12 mouse cellular contexts compared by ENCODE assay signal in the genomic region with DNA sequence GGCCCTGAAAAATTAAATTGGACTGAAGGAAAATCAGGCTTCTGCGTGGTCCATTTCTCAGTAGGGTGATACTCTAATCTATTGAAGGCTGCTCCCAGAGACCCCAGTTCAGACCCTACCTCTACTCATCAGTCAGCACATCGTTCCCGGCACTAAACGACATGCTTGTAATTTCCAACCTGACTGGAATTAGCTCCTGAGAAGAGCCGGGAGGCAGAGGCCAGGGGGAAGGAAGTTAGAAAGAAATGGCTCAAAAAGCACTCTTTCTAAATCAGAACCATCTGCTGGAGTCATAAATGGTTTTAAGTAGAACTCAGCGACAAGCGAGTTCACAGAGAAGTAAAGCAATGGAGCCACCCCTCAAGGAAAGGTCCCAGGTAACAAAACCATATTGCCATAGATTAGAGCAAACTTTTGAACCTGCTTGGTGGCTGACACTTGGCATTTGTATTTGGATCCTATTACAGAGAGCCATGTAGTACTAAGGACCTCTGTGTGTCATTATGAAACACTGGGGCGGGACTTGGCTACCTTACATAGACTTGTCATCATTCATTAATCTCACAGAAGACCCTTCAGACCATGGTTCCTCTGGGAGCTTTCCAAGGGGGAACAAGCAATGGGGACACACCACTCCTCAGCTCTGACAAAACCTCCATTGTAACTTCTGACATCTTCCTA.
DNase-seq lines count a peak whose midpoint lies in the region; ATAC-seq lines count a peak whose summit lies in the region.
"Had no signal": no experiment of that assay in that cellular context is flagged by ENCODE, and none has a peak within 500 bp of the region (broad histone marks: within the 10 kb centered on the region; RNA-seq: fewer than 3 reads in every experiment).

No protein-coding gene starts in this region.

- no peak overlapping the region for H3K27ac ChIP-seq in hindbrain, embryonic 10.5 days
- H3K27ac ChIP-seq in hindbrain, embryonic 12.5 days, result no peak overlapping the region
- H3K27ac ChIP-seq in limb, embryonic 12.5 days, result no peak overlapping the region

- no peak overlapping the region for H3K9ac ChIP-seq in hindbrain, embryonic 12.5 days
- no peak overlapping the region for H3K9ac ChIP-seq in limb, embryonic 12.5 days (replicated peaks)

- no peak for ATAC-seq in hindbrain, embryonic 12.5 days (ENCODE audit: low FRiP score)
- peak; percentile 61; the same call in 1 of the 2 replicates for ATAC-seq in limb, embryonic 12.5 days (ENCODE audit: insufficient number of reproducible peaks, insufficient read depth, low FRiP score, low TSS enrichment, low read depth)

- H3K27me3 ChIP-seq in hindbrain, embryonic 10.5 days (ENCODE audit: insufficient read depth, poor library complexity, severe bottlenecking), result no peaks in the 10 kb centered on the region
- H3K27me3 ChIP-seq in hindbrain, embryonic 12.5 days, result no peaks in the 10 kb centered on the region
- H3K27me3 ChIP-seq in limb, embryonic 12.5 days, result peaks cover 35% of the 10 kb centered on the region

- 70% methylated on average over 8 of the region's 8 CpGs for WGBS in hindbrain, embryonic 10.5 days
- WGBS in hindbrain, embryonic 12.5 days, result 74% methylated on average over 8 of the region's 8 CpGs
- WGBS in limb, embryonic 12.5 days, result 9% methylated on average over 8 of the region's 8 CpGs

- H3K9me3 ChIP-seq in hindbrain, embryonic 10.5 days, result no peaks in the 10 kb centered on the region
- no peaks in the 10 kb centered on the region for H3K9me3 ChIP-seq in hindbrain, embryonic 12.5 days (replicated peaks)
- H3K9me3 ChIP-seq in limb, embryonic 12.5 days, result no peaks in the 10 kb centered on the region

- peak; percentile 23 for DNase-seq in hindbrain, embryonic 10.5 days (ENCODE audit: low spot score)
- DNase-seq in NIH3T3 (ENCODE audit: low read depth) (peak; percentile 41), liver (no peak)
- DNase-seq in embryo, embryonic 9.5 days (ENCODE audit: extremely low spot score), result peak; percentile 32
- no peak for DNase-seq in frontal cortex, postnatal 25 days (ENCODE audit: low spot score in 2 of 2)
- DNase-seq: right cerebral cortex, postnatal 25 days; thymus, adult 18-20 months had no signal

- H3K4me2 ChIP-seq in hindbrain, embryonic 12.5 days (replicated peaks), result no peak overlapping the region
- H3K4me2 ChIP-seq in limb, embryonic 12.5 days, result peak overlapping the region; percentile 1; the same call in 1 of the 2 replicates
- H3K4me2 ChIP-seq: liver, embryonic 11.5 days; midbrain, embryonic 11.5 days had no signal

- no peaks in the 10 kb centered on the region for H3K4me1 ChIP-seq in hindbrain, embryonic 10.5 days (replicated peaks)
- no peaks in the 10 kb centered on the region for H3K4me1 ChIP-seq in hindbrain, embryonic 12.5 days
- H3K4me1 ChIP-seq in limb, embryonic 12.5 days (replicated peaks), result peaks cover 32% of the 10 kb centered on the region

- no peak overlapping the region for H3K4me3 ChIP-seq in hindbrain, embryonic 10.5 days
- no peak overlapping the region for H3K4me3 ChIP-seq in hindbrain, embryonic 12.5 days
- no peak overlapping the region for H3K4me3 ChIP-seq in limb, embryonic 12.5 days (replicated peaks)
- H3K4me3 ChIP-seq: myocyte had no signal

- H3K36me3 ChIP-seq in hindbrain, embryonic 10.5 days, result no peaks in the 10 kb centered on the region
- H3K36me3 ChIP-seq in hindbrain, embryonic 12.5 days, result no peaks in the 10 kb centered on the region
- H3K36me3 ChIP-seq in limb, embryonic 12.5 days, result no peaks in the 10 kb centered on the region

Comparison
In these comparisons a context has a peak if more than half of its experiments do, and no peak if none do; other contexts are left out.
1. DNase-seq: peak in hindbrain, embryonic 10.5 days (single experiment), NIH3T3 (single experiment) and embryo, embryonic 9.5 days (single experiment); none in liver (single experiment) and frontal cortex, postnatal 25 days (0 of 2).